Mouse (Mus musculus): ENCODE data around the gene Fam168a. TPM values are rescaled to one million over a fixed set of nuclear protein-coding genes. Genes with fewer than 3 reads are reported as not detected.

Fam168a gene
- polyA plus RNA-seq, 1 experiment from 2014 or later, result 94.4 TPM

GRCm38 (mm10) chr7:100758718-100759117, 52.3 kb downstream of the Fam168a start:
- Histone ChIP-seq H3K4me3 (replicated peaks) (no peak overlapping the region), H3K36me3 (peaks cover 9% of the 10 kb centered on the region; the same call in 1 of the 2 replicates), H3K4me1 (replicated peaks) (0 out of 2 replicates have a peak, but pooled peaks cover 3% of the 10 kb centered on the region), H3K27me3 (no peaks in the 10 kb centered on the region), H3K4me2 (replicated peaks) (no peak overlapping the region), H3K9me3 (peaks cover 3% of the 10 kb centered on the region; the same call in 1 of the 2 replicates), H3K27ac (no peak overlapping the region), H3K9ac (replicated peaks) (no peak overlapping the region)
- 79% methylated on average over 7 of the region's 7 CpGs for WGBS
- ATAC-seq, result no peak

- Histone ChIP-seq H3K4me1 (replicated peaks) (0 out of 2 replicates have a peak, but pooled peaks cover 8% of the 10 kb centered on the region), H3K36me3 (0 out of 2 replicates have a peak, but pooled peaks cover 5% of the 10 kb centered on the region), H3K4me2 (replicated peaks) (no peak overlapping the region), H3K4me3 (replicated peaks) (no peak overlapping the region), H3K9me3 (no peaks in the 10 kb centered on the region), H3K27me3 (no peaks in the 10 kb centered on the region), H3K27ac (no peak overlapping the region), H3K9ac (replicated peaks) (no peak overlapping the region)
- ATAC-seq, result no peak
Measured at GRCm38 (mm10) chr7:100762726-100763125, 56.3 kb downstream of the Fam168a start.

GRCm38 (mm10) chr7:100767568-100767967, 61.1 kb downstream of the Fam168a start:
- Histone ChIP-seq H3K4me2 (replicated peaks) (no peak overlapping the region), H3K9ac (replicated peaks) (no peak overlapping the region), H3K27me3 (no peaks in the 10 kb centered on the region), H3K4me1 (replicated peaks) (0 out of 2 replicates have a peak, but pooled peaks cover 8% of the 10 kb centered on the region), H3K9me3 (no peaks in the 10 kb centered on the region), H3K4me3 (replicated peaks) (no peak overlapping the region), H3K27ac (no peak overlapping the region), H3K36me3 (peaks cover 6% of the 10 kb centered on the region; the same call in 1 of the 2 replicates)
- ATAC-seq, result no peak
- WGBS, result 49% methylated on average over 3 of the region's 3 CpGs

- Histone ChIP-seq H3K4me1 (replicated peaks) (0 out of 2 replicates have a peak, but pooled peaks cover 5% of the 10 kb centered on the region), H3K36me3 (peaks cover 6% of the 10 kb centered on the region; the same call in 1 of the 2 replicates), H3K4me2 (replicated peaks) (no peak overlapping the region), H3K9me3 (no peaks in the 10 kb centered on the region), H3K27me3 (no peaks in the 10 kb centered on the region), H3K27ac (no peak overlapping the region), H3K9ac (replicated peaks) (no peak overlapping the region), H3K4me3 (replicated peaks) (no peak overlapping the region)
- 94% methylated on average over 3 of the region's 3 CpGs for WGBS
- no peak for ATAC-seq
Measured at GRCm38 (mm10) chr7:100768009-100768408, 61.6 kb downstream of the Fam168a start.

- ATAC-seq, result no peak
- no peaks in the 10 kb centered on the region for H3K27me3 ChIP-seq
- H3K9ac ChIP-seq (replicated peaks), result no peak overlapping the region
- H3K4me1 ChIP-seq (replicated peaks), result 0 out of 2 replicates have a peak, but pooled peaks cover 5% of the 10 kb centered on the region
- WGBS, result 92% methylated on average over 7 of the region's 7 CpGs
- H3K36me3 ChIP-seq, result peaks cover 6% of the 10 kb centered on the region; the same call in 1 of the 2 replicates
- no peaks in the 10 kb centered on the region for H3K9me3 ChIP-seq
- H3K27ac ChIP-seq, result no peak overlapping the region
- H3K4me2 ChIP-seq (replicated peaks), result no peak overlapping the region
- no peak overlapping the region for H3K4me3 ChIP-seq (replicated peaks)
Measured at GRCm38 (mm10) chr7:100769534-100770083, 63.2 kb downstream of the Fam168a start.

GRCm38 (mm10) chr7:100770669-100771341, 64.4 kb downstream of the Fam168a start:
- 96% methylated on average over 2 of the region's 2 CpGs for WGBS
- Histone ChIP-seq H3K27me3 (no peaks in the 10 kb centered on the region), H3K4me2 (replicated peaks) (no peak overlapping the region), H3K9me3 (no peaks in the 10 kb centered on the region), H3K27ac (no peak overlapping the region), H3K4me3 (replicated peaks) (no peak overlapping the region), H3K9ac (replicated peaks) (no peak overlapping the region), H3K36me3 (peaks cover 6% of the 10 kb centered on the region; the same call in 1 of the 2 replicates), H3K4me1 (replicated peaks) (0 out of 2 replicates have a peak, but pooled peaks cover 5% of the 10 kb centered on the region)
- ATAC-seq, result no peak

- Histone ChIP-seq H3K4me2 (replicated peaks) (no peak overlapping the region), H3K27ac (no peak overlapping the region), H3K9me3 (no peaks in the 10 kb centered on the region), H3K27me3 (no peaks in the 10 kb centered on the region), H3K36me3 (peaks cover 6% of the 10 kb centered on the region; the same call in 1 of the 2 replicates), H3K4me1 (replicated peaks) (no peaks in the 10 kb centered on the region), H3K9ac (replicated peaks) (no peak overlapping the region), H3K4me3 (replicated peaks) (no peak overlapping the region)
- ATAC-seq, result no peak
- WGBS, result 95% methylated on average over 1 of the region's 1 CpGs
Measured at GRCm38 (mm10) chr7:100774189-100774588, 67.8 kb downstream of the Fam168a start.

- H3K4me2 ChIP-seq (replicated peaks), result no peak overlapping the region
- H3K4me1 ChIP-seq (replicated peaks), result no peaks in the 10 kb centered on the region
- no peak overlapping the region for H3K9ac ChIP-seq (replicated peaks)
- no peaks in the 10 kb centered on the region for H3K36me3 ChIP-seq
- no peak overlapping the region for H3K27ac ChIP-seq
- H3K4me3 ChIP-seq (replicated peaks), result no peak overlapping the region
- ATAC-seq, result no peak
- WGBS, result 95% methylated on average over 1 of the region's 1 CpGs
- no peaks in the 10 kb centered on the region for H3K27me3 ChIP-seq
- no peaks in the 10 kb centered on the region for H3K9me3 ChIP-seq
Measured at GRCm38 (mm10) chr7:100775810-100776209, 69.4 kb downstream of the Fam168a start.

- no peak overlapping the region for H3K9ac ChIP-seq (replicated peaks)
Measured at GRCm38 (mm10) chr7:100780192-100780591, 73.8 kb downstream of the Fam168a start.

GRCm38 (mm10) chr7:100784650-100785049, 78.2 kb downstream of the Fam168a start:
- ATAC-seq, result no peak
- 84% methylated on average over 2 of the region's 2 CpGs for WGBS
- Histone ChIP-seq H3K36me3 (no peaks in the 10 kb centered on the region), H3K9ac (replicated peaks) (no peak overlapping the region), H3K27ac (no peak overlapping the region), H3K4me2 (replicated peaks) (no peak overlapping the region), H3K9me3 (no peaks in the 10 kb centered on the region), H3K27me3 (no peaks in the 10 kb centered on the region), H3K4me3 (replicated peaks) (no peak overlapping the region), H3K4me1 (replicated peaks) (0 out of 2 replicates have a peak, but pooled peaks cover 2% of the 10 kb centered on the region)

More at GRCm38 (mm10) chr7:100780192-100780591, 73.8 kb downstream of the Fam168a start:
- H3K4me1 ChIP-seq (replicated peaks), result no peaks in the 10 kb centered on the region
- no peak overlapping the region for H3K4me2 ChIP-seq (replicated peaks)
- H3K9me3 ChIP-seq, result no peaks in the 10 kb centered on the region
- no peaks in the 10 kb centered on the region for H3K36me3 ChIP-seq
- no peak overlapping the region for H3K4me3 ChIP-seq (replicated peaks)
- WGBS, result 92% methylated on average over 7 of the region's 7 CpGs
- H3K27ac ChIP-seq, result no peak overlapping the region
- H3K27me3 ChIP-seq, result no peaks in the 10 kb centered on the region
- ATAC-seq, result no peak

GRCm38 (mm10) chr7:100785426-100785825, 79.0 kb downstream of the Fam168a start:
- Histone ChIP-seq H3K4me3 (replicated peaks) (no peak overlapping the region), H3K4me1 (replicated peaks) (0 out of 2 replicates have a peak, but pooled peaks cover 2% of the 10 kb centered on the region), H3K9ac (replicated peaks) (no peak overlapping the region), H3K4me2 (replicated peaks) (no peak overlapping the region), H3K9me3 (no peaks in the 10 kb centered on the region), H3K36me3 (no peaks in the 10 kb centered on the region), H3K27ac (no peak overlapping the region), H3K27me3 (no peaks in the 10 kb centered on the region)
- ATAC-seq, result no peak
- 86% methylated on average over 4 of the region's 4 CpGs for WGBS

GRCm38 (mm10) chr7:100786078-100786477, 79.6 kb downstream of the Fam168a start:
- 77% methylated on average over 1 of the region's 1 CpGs for WGBS
- H3K9me3 ChIP-seq, result no peaks in the 10 kb centered on the region
- H3K4me3 ChIP-seq (replicated peaks), result no peak overlapping the region
- no peaks in the 10 kb centered on the region for H3K27me3 ChIP-seq
- no peak overlapping the region for H3K9ac ChIP-seq (replicated peaks)
- no peak overlapping the region for H3K4me2 ChIP-seq (replicated peaks)
- ATAC-seq, result no peak
- H3K4me1 ChIP-seq (replicated peaks), result 0 out of 2 replicates have a peak, but pooled peaks cover 2% of the 10 kb centered on the region
- H3K36me3 ChIP-seq, result no peaks in the 10 kb centered on the region
- no peak overlapping the region for H3K27ac ChIP-seq
